Mouse (Mus musculus) heart, postnatal 14 days (tissue): Measurements from ENCODE around the gene Fxyd2. TPM values are rescaled to one million over a fixed set of nuclear protein-coding genes. Genes with fewer than 3 reads are reported as not detected.

Experiments used
- DNase-seq, 2 experiments: peaks; one replicate each; pipeline ENCODE4 v3.0.0; 2021 to 2022
- intact Hi-C: fragments of 180-260 bp; cut with DNase I; formaldehyde crosslinking; loops from one replicate; pipeline ENCODE4 v1.15.1; 2025
- long read RNA-seq, 2 experiments: library from polyadenylated mRNA; stranded (forward); transcript quantifications; one replicate each; pipeline ENCODE4 v2.0.0; 2021
- total RNA-seq, 2 experiments: library from RNA; stranded (reverse); gene quantifications; 2 replicates each; pipeline ENCODE4 v1.2.3; 2021

Gene Fxyd2
- total RNA-seq = 1 to 10 TPM; 1.5 to 2.3 TPM
- long read RNA-seq, experiment 1 = 0 reads
- long read RNA-seq, experiment 2, partial matches to known transcripts = 1 of 1 reads
- long read RNA-seq, experiment 2, other reads (novel, unspliced or antisense) = 0 of 1 reads

GRCm38 (mm10) chr9:45399434-45399833 lies at the start of gene Fxyd2:
Gene Fxyd2, plus strand, starts transcription at chr9:45399669.
- intact Hi-C loops = no loop called here
- no peak for DNase-seq

GRCm38 (mm10) chr9:45349851-45350250 lies 49.6 kb upstream of the Fxyd2 start:
- intact Hi-C loops = no loop called here

DNA sequence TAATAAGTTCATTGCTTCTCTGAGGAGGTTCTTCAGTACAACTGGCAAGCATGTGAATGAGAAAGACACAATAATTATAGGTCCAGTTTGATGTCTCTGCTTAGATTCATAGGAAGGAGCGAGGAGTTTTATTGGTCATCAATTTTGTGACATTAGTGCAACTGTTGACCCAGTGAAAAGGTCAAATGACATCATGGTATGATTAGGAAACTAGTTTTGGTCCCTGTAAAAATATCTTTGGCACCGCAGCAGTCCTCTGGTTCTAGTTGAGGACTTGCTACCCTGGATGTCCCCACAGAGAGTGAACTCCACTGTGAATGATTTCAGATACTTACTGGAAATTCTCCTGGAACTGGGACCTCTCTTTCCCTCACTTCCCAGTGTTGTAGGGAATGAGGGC lies 44.3 kb upstream of the Fxyd2 start:
- no peak for DNase-seq
- intact Hi-C loops = no loop called here

More at GRCm38 (mm10) chr9:45349851-45350250, 49.6 kb upstream of the Fxyd2 start:
- DNase-seq = no peak

GRCm38 (mm10) chr9:45358356-45358755 lies 41.1 kb upstream of the Fxyd2 start:
- intact Hi-C loops = no loop called here
- no peak for DNase-seq

DNA sequence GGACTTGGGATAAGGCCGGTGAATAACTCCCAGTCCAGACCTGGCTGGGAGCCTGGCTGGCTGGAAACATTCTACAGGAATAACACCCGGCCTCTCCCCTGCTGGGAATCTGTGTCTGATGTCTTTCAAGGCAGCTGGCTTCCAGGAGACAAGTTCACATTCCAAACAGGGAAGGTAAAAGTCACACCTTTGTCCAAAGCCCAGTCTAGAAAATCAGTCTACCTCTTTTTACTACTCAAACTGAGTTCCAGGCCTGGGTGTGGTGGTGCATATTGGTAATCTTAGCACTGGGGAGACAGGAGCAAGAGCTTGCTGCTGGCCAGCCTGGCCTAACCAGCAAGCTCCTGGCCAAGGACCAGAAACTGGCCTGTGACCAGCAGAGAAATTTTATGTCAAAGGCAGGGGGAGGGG lies 37.4 kb upstream of the Fxyd2 start:
- intact Hi-C loops = no loop called here

DNA sequence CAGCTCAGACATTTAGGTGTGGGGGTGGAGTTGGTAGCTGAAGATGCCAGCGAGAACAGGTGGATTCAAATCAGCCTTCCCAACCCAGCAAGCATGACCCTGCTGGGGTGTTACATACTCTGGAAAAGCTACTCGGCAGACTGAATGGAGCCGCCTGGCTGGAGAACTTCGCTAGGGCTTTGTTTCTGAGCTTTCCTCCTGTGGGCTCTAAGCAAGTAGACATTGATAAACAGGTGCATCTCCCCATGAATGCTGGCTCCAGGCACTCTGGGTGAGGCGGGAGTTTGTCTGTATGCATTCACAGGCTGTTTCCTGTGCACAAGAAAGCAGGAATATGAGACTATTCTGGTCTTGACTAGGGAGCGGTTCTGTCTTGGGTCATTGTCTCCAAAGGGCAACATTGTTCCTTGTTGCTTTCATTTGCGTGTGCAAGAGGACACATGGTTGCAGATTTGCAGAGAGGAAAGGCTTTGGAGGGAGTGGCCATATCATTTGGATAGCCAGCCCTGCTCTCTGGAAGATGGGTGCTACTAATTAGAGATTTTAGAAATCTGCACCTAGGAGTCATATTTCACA lies 35.7 kb upstream of the Fxyd2 start:
- DNase-seq = no peak
- intact Hi-C loops = no loop called here

More for the DNA sequence above, 37.4 kb upstream of the Fxyd2 start:
- peak; percentile 45 to 54 for DNase-seq

GRCm38 (mm10) chr9:45367716-45368115 lies 31.8 kb upstream of the Fxyd2 start:
- intact Hi-C loops = no loop called here
- no peak for DNase-seq

GRCm38 (mm10) chr9:45368341-45368901 lies 31.0 kb upstream of the Fxyd2 start:
- intact Hi-C loops = no loop called here
- DNase-seq = peak; percentile 16 to 32

DNA sequence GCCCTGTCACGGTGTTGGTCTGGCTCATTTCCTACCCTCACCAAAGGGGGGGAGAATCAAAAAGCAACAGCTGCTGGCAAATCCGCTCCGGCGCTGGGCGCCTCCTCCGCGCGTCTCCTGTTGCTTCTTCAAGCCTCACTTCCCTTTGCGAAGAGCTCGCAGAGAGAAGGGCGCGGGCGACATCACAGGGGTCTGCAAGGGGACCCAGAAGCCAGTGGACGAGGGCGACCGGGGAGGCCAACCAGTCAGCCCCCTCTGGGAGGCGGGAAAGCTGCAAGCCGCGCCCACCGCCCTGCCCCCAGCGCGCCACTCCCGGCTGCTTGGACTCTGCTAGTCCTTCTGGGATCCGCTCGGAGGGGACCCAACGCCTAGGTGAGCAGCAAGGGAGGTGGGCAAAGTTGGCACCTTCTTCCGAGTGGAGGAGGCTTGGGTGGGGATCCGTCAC lies 29.3 kb upstream of the Fxyd2 start, which contains the start of gene Fxyd6:
Fxyd6 (plus strand) TSS at position 69 of the 445 bp plus-strand sequence.
- DNase-seq = peak; percentile 66 to 76
- intact Hi-C loops = no loop called here

GRCm38 (mm10) chr9:45370616-45371336 lies 28.7 kb upstream of the Fxyd2 start:
- no peak for DNase-seq
- intact Hi-C loops = no loop called here

GRCm38 (mm10) chr9:45371337-45371707 lies 28.1 kb upstream of the Fxyd2 start:
- no peak for DNase-seq
- intact Hi-C loops = no loop called here

GRCm38 (mm10) chr9:45373896-45374295 lies 25.6 kb upstream of the Fxyd2 start:
- intact Hi-C loops = no loop called here
- no peak for DNase-seq

GRCm38 (mm10) chr9:45374988-45375502 lies 24.4 kb upstream of the Fxyd2 start:
- no peak for DNase-seq
- intact Hi-C loops = no loop called here

- intact Hi-C loops = no loop called here
- DNase-seq = no peak
Measured at GRCm38 (mm10) chr9:45376427-45376826, 23.0 kb upstream of the Fxyd2 start.

- DNase-seq = no peak
- intact Hi-C loops = no loop called here
Measured at GRCm38 (mm10) chr9:45376883-45377282, 22.6 kb upstream of the Fxyd2 start.

DNA sequence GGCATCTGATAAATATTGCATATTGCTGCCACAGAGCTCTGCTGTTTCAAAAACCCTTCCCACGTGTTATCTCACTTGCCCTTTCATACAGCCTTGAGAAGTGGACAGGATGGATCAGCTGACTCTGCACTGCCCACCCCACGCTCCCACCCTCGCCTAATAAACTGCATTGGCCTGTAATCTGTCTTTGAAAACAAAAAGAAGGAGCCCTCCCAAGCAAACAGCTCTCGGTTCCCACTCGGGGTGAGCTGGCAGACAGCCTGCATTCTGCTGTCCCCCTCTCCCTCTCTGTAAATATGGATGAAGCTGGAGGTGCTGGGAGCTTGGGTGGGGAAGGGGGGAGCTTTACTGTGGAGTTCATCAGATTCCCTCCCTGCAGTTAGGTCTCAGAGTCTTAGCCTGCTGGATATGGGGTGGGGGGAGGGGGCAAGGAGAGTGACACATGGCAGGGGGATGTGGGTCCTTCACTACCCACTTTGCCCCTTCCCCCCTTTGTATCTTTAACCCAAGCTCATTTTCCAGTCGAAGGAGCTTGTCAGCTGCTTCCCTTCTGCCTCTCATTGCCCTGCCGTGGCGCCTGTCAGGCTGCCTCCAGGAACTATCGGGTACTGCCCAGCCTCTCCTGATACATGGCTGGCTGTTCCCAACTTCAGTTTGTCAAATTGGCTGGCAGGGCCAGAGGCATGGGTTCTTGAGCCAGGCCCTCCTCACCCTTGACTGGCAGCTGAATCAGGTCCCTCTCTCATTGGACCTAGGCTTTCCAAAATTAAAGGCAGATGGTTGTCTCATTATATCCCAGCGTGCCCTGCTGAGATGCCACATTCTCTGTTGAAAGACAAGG lies 18.8 kb upstream of the Fxyd2 start:
- intact Hi-C loops = no loop called here
- no peak for DNase-seq

GRCm38 (mm10) chr9:45382336-45382735 lies 17.1 kb upstream of the Fxyd2 start:
- intact Hi-C loops = no loop called here
- DNase-seq = no peak

DNA sequence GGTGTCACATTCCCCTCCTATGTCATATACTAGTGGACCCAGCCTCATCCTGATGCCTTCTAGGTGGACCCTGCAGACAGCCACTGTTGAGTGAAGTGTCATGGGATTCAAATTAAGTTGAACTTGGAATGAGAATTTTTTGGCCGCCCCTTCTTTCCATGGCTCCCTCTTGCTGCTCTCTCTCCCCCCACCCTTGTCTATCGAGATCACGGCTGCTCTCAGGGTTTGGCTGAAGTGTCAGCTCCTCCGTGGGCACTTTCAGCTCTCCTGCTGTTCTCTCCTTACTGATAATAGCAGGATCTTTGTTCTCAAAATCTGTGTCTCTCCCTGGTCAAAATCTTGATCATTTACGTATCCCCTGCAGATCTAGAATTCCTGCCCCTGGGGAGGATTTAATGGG lies 16.6 kb upstream of the Fxyd2 start:
- DNase-seq = no peak
- intact Hi-C loops = no loop called here

DNA sequence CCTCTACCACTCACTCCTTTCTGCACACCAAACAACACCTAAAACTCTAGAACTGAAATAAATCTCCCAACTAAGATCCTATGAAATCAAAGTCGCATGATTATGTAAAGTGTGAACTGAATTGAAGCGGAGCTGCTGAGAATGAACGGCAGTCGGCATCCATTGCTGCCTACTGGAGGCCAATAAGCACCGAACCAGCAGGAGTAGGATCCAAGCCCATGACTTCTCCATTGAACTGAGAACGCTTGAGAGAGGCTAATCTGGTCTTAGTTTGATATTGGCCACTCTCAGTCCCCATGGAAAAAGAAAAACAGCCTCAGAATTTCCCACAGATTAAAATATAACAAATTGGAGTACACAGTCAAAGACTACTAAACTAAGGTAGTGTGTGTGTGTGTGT lies 15.6 kb upstream of the Fxyd2 start:
- intact Hi-C loops = no loop called here
- DNase-seq = no peak

GRCm38 (mm10) chr9:45386698-45387097 lies 12.8 kb upstream of the Fxyd2 start:
- intact Hi-C loops = no loop called here
- no peak for DNase-seq
